Mouse (Mus musculus) thymus, postnatal 36 days (tissue): ENCODE measurements around the gene Trim12c.
"Not testable (repeated sequence)": the region's sequence is repeated elsewhere in the genome, so short reads cannot be mapped to it uniquely, and the experiment has no call there.

Source experiments
- DNase-seq, 2 experiments: peaks; one replicate each; pipeline ENCODE4 v3.0.0; 2022; ENCODE audit warnings: mixed read lengths in 2 of 2

The Trim12c gene

DNA sequence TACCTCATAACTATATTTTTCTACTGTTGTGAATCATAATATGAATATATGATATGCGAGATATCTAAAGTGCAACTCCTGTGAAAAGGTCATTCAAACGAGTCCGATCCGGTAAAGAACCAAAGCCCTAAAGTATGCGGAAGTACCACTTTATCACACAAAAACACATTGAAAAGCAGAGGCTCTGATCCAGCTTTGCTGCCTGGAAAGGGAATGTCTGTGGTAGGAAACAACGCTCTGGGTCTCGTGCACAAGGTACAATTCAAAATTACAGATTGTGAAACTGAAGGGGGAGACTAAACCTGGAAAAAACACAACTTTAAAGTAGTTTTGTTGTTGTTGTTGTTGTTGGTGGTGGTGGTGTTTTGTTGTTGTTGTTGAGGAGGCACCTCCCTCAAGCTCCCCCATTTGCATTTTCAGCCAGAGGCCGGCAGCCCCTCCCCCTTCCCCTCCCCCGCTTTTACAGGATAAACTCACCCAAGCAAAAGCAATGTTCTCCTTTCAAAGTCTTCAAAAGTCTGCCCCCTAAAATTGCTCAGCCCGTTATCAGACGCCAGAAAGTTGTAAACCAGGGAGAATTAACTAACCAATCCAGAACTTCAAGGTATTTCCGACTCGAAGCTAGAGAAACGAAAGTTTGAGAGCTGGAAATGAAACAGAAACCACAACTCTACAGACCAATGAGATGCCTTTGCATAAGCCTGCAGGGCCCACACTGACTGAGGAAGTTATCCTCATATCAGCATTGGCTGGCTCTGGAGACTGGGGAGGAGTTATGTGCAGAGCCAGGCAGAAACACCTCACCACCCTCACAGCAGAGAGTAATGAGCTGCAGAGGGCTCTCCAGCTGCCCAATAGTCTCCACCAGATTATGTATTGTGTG is at the start of gene Trim12c:
Gene Trim12c, minus strand, starts transcription at position 646 of the 883 bp plus-strand sequence.
- DNase-seq, result peak; percentile 67 to 79

GRCm38 (mm10) chr7:104401140-104401539 is 48.0 kb upstream of the Trim12c start:
- no peak for DNase-seq

GRCm38 (mm10) chr7:104400698-104401097 is 47.5 kb upstream of the Trim12c start, which contains the start of gene Trim30c:
Gene Trim30c (minus strand): TSS chr7:104400837.
- DNase-seq, result no peak

- no peak for DNase-seq
Observed at GRCm38 (mm10) chr7:104398492-104398891, 45.3 kb upstream of the Trim12c start.

- DNase-seq, result peak in 1 of 2 experiments; percentile 6
Observed at GRCm38 (mm10) chr7:104369736-104370414, 16.7 kb upstream of the Trim12c start, which contains the start of gene Trim30b. Gene Trim30b (minus strand): TSS chr7:104369884.

GRCm38 (mm10) chr7:104366339-104366738 is 13.2 kb upstream of the Trim12c start:
- DNase-seq, result no peak

DNA sequence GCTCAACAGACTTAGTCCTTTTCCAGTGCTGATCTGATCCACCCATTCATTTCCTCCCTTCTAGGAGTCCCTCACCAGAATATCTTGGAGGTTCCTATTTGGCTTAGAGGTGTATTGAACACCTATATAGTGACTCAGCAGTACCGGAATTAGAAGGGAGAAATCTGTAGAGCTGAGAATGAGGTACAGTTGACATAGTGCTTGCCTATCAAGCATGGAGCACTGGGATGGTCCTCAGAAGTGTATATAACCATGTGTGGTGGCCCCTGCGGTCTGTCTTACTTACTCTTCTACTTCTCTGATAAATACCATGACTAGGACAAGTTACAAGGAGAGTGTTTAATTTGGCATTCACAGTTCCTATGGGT is 422 bp upstream of the Trim12c start:
- no peak for DNase-seq

DNA sequence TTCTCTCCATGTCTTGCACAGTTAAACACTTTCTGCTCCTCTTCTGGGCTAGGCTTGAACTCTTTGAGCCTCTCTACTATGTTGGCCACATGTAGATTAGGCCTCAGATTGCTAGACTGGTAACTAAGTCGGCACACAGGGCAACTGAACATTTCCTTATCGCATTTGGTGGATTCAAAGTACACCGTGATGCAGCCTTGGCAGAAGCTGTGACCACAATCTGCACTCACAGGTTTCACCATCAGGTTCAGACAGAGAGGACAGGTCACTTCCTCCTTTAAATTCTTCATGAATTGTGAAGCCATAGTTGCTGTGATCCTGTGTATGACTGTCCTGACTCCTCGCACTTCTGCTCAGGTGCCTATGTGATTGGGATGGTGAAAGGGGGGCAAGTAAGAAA is 5.1 kb downstream of the Trim12c start:
- DNase-seq, result not testable (repeated sequence)

DNA sequence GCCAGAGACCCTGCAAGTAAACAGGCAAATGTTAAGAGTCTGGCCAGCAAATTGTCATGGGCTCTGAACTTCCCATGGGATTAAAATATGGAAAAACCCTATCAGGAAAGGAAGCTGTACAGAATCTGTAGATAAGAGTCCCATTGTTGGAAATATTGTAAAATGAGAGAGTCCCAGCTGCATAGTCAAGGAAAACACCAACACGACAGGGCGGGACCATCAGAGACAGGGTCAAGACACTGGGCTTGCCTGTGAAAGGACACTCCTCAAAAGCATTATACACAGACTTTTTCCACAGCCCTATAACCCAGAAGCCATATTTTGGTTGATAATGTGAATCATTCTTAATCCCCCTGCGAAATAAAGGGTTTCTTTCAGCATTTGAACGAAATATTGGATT is 12.4 kb downstream of the Trim12c start:
- not testable (repeated sequence) for DNase-seq

DNA sequence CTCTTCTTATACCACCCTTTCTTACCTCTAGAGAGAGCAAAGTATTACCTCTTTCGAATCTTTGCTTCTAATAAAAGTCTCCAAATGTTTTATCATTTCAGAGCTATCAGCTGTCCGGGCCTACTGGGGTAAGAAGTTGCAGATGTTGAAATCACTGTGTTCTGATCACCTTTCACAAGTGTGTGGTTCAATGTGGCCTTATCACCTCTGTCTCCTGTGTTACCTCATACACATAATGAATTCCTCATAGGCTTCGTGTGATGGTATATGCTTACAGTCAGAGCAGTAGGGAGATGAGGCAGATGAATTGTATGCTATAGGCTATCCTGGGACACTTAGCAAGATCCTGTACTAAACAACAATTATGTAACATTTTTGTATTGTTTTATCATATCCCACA is 17.6 kb downstream of the Trim12c start:
- DNase-seq, result not testable (repeated sequence)

DNA sequence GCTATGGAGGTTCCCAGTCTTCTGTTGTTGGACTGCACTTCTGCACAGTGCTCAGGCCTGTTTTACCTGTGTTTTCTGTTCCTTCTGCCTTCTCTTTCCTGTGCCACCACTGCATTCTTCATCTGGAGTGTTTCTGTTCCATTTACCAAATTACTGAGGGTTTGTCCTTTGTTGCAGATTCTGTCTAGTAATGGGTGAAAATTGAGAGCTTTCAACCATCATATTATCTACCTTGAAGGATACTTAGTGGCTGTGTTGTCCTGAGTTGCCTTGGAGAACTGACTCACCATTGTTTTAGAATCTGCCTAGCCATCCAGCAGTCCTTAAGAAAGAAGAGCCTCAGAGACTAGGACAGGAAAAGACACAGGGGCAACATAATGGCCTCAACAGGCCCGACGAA is 24.0 kb downstream of the Trim12c start, which contains the start of gene Trim34b:
Gene Trim34b, plus strand, starts transcription at position 301 of the 400 bp plus-strand sequence.
- DNase-seq, result not testable (repeated sequence)

DNA sequence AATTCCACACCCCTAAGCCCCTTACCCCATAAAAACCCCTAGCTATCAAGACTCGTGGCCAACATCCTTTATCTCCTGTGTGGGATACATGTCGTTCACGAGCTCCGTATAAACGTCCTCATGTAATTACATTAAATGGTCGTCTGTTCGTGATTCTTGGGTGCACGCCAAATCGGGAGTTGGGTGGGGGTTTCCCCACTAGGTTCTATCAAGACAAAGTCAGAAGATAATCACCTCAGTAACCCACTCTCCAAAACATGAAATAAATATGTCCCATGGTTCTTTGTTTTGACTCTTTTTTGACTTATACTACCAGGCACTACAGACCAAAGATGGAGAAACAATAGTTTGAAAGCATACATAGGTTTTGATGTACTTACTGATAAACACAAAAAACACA is 31.1 kb downstream of the Trim12c start:
- DNase-seq, result no peak

- DNase-seq, result not testable (repeated sequence)
Observed at GRCm38 (mm10) chr7:104315369-104316080, 37.6 kb downstream of the Trim12c start, which contains the start of gene Trim12a. Gene Trim12a (minus strand): TSS chr7:104315466.

GRCm38 (mm10) chr7:104314796-104315353 is 38.3 kb downstream of the Trim12c start:
- DNase-seq, result peak; percentile 17 to 19

- DNase-seq, result no peak
Observed at GRCm38 (mm10) chr7:104291638-104292400, 61.3 kb downstream of the Trim12c start.

GRCm38 (mm10) chr7:104290641-104291040 is 62.5 kb downstream of the Trim12c start:
- DNase-seq, result no peak
